In the genomic region with DNA sequence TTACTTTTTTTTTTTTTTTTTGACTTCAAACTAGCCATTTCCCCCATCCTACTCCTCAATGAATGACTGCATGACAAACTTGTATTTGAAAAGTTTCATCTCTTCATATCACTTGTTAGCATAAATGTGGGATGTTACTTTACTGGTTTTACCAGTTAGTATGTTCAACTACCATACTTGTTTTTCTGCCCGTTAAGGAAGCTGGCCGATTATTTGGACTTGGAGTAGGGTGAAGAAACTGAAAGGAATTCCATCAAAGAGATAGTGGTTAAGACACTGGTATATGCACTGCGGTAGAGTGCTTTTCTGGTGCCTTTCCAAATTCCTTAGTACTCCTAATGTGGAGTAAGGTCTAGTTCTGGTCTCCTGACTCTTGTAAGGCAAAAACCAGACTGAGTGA, we compare ENCODE assay signal across 9 mouse cellular contexts. TPM values are rescaled to one million over a fixed set of nuclear protein-coding genes. Genes with fewer than 3 reads are reported as not detected.
DNase-seq lines count a peak whose midpoint lies in the region; ATAC-seq and TF ChIP-seq lines count a peak whose summit lies in the region.
"Had no signal": no experiment of that assay in that cellular context is flagged by ENCODE, and none has a peak within 500 bp of the region (broad histone marks: within the 10 kb centered on the region; RNA-seq: fewer than 3 reads in every experiment).

No protein-coding gene starts in this region.

- TF ChIP-seq CTCF in E14TG2a.4 (conservative IDR thresholded peaks at IDR 0.05; ENCODE audit: low read length): no peak

- H3K9me3 ChIP-seq in hindbrain, embryonic 11.5 days (ENCODE audit: control insufficient read depth, low read length): no peaks in the 10 kb centered on the region
- H3K9me3 ChIP-seq in hindbrain, embryonic 16.5 days (ENCODE audit: control insufficient read depth, low read length): no peaks in the 10 kb centered on the region
- H3K9me3 ChIP-seq in E14TG2a.4 (ENCODE audit: low read length): no peaks in the 10 kb centered on the region
- H3K9me3 ChIP-seq in limb, embryonic 10.5 days (replicated peaks): no peaks in the 10 kb centered on the region
- H3K9me3 ChIP-seq: G1E had no signal

- no peak overlapping the region for H3K4me3 ChIP-seq in hindbrain, embryonic 11.5 days (ENCODE audit: low read depth, low read length)
- H3K4me3 ChIP-seq in hindbrain, embryonic 16.5 days (ENCODE audit: low read length): no peak overlapping the region; the same call in 1 of the 2 replicates
- H3K4me3 ChIP-seq in E14TG2a.4 (replicated peaks; ENCODE audit: low read length): peak overlapping the region; percentile 88; the same call in 1 of the 2 replicates
- peak overlapping the region; percentile 76; the same call in 1 of the 2 replicates for H3K4me3 ChIP-seq in limb, embryonic 10.5 days

- no peak overlapping the region for H3K27ac ChIP-seq in hindbrain, embryonic 11.5 days (ENCODE audit: low read depth, low read length)
- no peak overlapping the region; the same call in 1 of the 2 replicates for H3K27ac ChIP-seq in hindbrain, embryonic 16.5 days (ENCODE audit: low read depth, low read length)
- no peak overlapping the region; the same call in 1 of the 2 replicates for H3K27ac ChIP-seq in limb, embryonic 10.5 days

- no peak for ATAC-seq in hindbrain, embryonic 11.5 days (ENCODE audit: low FRiP score)
- no peak for ATAC-seq in hindbrain, embryonic 16.5 days

- no peaks in the 10 kb centered on the region for H3K4me1 ChIP-seq in hindbrain, embryonic 11.5 days (replicated peaks; ENCODE audit: control insufficient read depth, insufficient read depth, low read length)
- H3K4me1 ChIP-seq in hindbrain, embryonic 16.5 days (ENCODE audit: control insufficient read depth, insufficient read depth, low read depth, low read length): peaks cover 7% of the 10 kb centered on the region
- H3K4me1 ChIP-seq in E14TG2a.4 (replicated peaks; ENCODE audit: low read depth, low read length): peaks cover 27% of the 10 kb centered on the region
- H3K4me1 ChIP-seq in limb, embryonic 10.5 days: peaks cover 8% of the 10 kb centered on the region; the same call in 1 of the 2 replicates

- H3K4me2 ChIP-seq in hindbrain, embryonic 11.5 days (replicated peaks; ENCODE audit: low read depth, low read length): no peak overlapping the region
- H3K4me2 ChIP-seq in hindbrain, embryonic 16.5 days (ENCODE audit: low read length): no peak overlapping the region; the same call in 1 of the 2 replicates

- WGBS in hindbrain, embryonic 11.5 days: 91% methylated on average over 3 of the region's 3 CpGs
- 92% methylated on average over 3 of the region's 3 CpGs for WGBS in hindbrain, embryonic 16.5 days
- 91% methylated on average over 3 of the region's 3 CpGs for WGBS in limb, embryonic 10.5 days

- H3K36me3 ChIP-seq in hindbrain, embryonic 11.5 days (ENCODE audit: control insufficient read depth, insufficient read depth, low read length): no peaks in the 10 kb centered on the region
- H3K36me3 ChIP-seq in hindbrain, embryonic 16.5 days (ENCODE audit: control insufficient read depth, insufficient read depth, low read length): no peaks in the 10 kb centered on the region
- no peaks in the 10 kb centered on the region for H3K36me3 ChIP-seq in E14TG2a.4 (ENCODE audit: insufficient read depth, low read length)
- H3K36me3 ChIP-seq in limb, embryonic 10.5 days: no peaks in the 10 kb centered on the region
- H3K36me3 ChIP-seq: G1E had no signal

- no peak overlapping the region for H3K9ac ChIP-seq in hindbrain, embryonic 11.5 days (ENCODE audit: low read depth, low read length)
- H3K9ac ChIP-seq in hindbrain, embryonic 16.5 days (ENCODE audit: low read depth, low read length): no peak overlapping the region

- H3K27me3 ChIP-seq in hindbrain, embryonic 11.5 days (ENCODE audit: control insufficient read depth, insufficient read depth, low read length): no peaks in the 10 kb centered on the region
- no peaks in the 10 kb centered on the region for H3K27me3 ChIP-seq in hindbrain, embryonic 16.5 days (replicated peaks; ENCODE audit: control insufficient read depth, insufficient read depth, low read length)
- no peaks in the 10 kb centered on the region for H3K27me3 ChIP-seq in E14TG2a.4 (ENCODE audit: insufficient read depth, low read length)
- no peaks in the 10 kb centered on the region; the same call in 1 of the 2 replicates for H3K27me3 ChIP-seq in limb, embryonic 10.5 days (ENCODE audit: low read depth, poor library complexity, severe bottlenecking)

- peak; percentile 3 for DNase-seq in hindbrain, embryonic 11.5 days (ENCODE audit: low spot score)
- DNase-seq in 3134 (ENCODE audit: extremely low read depth, insufficient read length, low spot score): peak; percentile 7
- no peak for DNase-seq in limb, embryonic 10.5 days (ENCODE audit: low spot score)
- DNase-seq in right cerebral cortex, postnatal 25 days: no peak
- no peak for DNase-seq in thymus, adult 18-20 months
- DNase-seq: thymus, postnatal 25 days had no signal

RNA-seq across cellular contexts. Expression of gene Arl6, which starts 0.8 kb away (rescaled TPM):
- polyA plus RNA-seq in hindbrain, embryonic 11.5 days (2014; fragmentation: Nextera tagmentation; extraction: Ambion mirVana): 60.6 and 61.7 TPM in 2 replicates
- polyA plus RNA-seq in hindbrain, embryonic 16.5 days (2015; fragmentation: Nextera tagmentation; extraction: Ambion mirVana): 56.7 and 68.3 TPM in 2 replicates
- 41.3 and 42.4 TPM in 2 replicates for polyA plus RNA-seq in limb, embryonic 10.5 days (2016; fragmentation: Nextera tagmentation; extraction: Ambion mirVana)

RNA-seq across cellular contexts. Expression of gene Crybg3, which starts 39.2 kb away (rescaled TPM):
- 8.3 and 10.4 TPM in 2 replicates for polyA plus RNA-seq in hindbrain, embryonic 11.5 days (2014; fragmentation: Nextera tagmentation; extraction: Ambion mirVana)
- 2.0 and 3.0 TPM in 2 replicates for polyA plus RNA-seq in hindbrain, embryonic 16.5 days (2015; fragmentation: Nextera tagmentation; extraction: Ambion mirVana)
- 7.2 and 7.8 TPM in 2 replicates for polyA plus RNA-seq in limb, embryonic 10.5 days (2016; fragmentation: Nextera tagmentation; extraction: Ambion mirVana)

Comparison
In these comparisons a context has a peak if more than half of its experiments do, and no peak if none do; other contexts are left out.
1. DNase-seq: peak in hindbrain, embryonic 11.5 days (single experiment) and 3134 (single experiment); none in limb, embryonic 10.5 days (single experiment), right cerebral cortex, postnatal 25 days (single experiment) and thymus, adult 18-20 months (0 of 2).
2. H3K4me3 ChIP-seq: peak in E14TG2a.4 (single experiment) and limb, embryonic 10.5 days (single experiment); none in hindbrain, embryonic 11.5 days (single experiment) and hindbrain, embryonic 16.5 days (single experiment).